Mouse (Mus musculus): ENCODE data around the gene Olfr740.

Olfr740 gene

DNA sequence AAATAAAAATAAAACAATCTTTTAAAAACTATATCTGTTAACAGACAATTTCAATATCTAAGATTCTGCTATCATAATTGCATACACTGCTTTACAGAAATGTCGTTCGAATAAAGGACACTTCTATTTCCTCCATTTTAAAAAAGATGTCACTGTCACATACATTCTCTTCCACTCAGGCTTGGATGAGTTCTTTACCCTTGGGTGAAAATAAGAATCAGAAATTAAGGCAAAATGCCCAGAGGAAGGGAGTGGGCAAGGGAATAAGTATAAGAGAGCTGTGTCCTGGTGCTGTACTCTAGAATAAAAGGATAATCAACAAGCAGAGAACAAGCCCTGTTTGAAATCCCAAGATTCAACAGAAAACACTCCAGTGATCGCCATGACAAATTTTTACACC is at the start of gene Olfr740:
TSS of gene Olfr740 (plus strand) at position 301 of the 400 bp plus-strand sequence.
- DNase-seq (ENCODE audit: low read depth in 1 of 2, low spot score in 2 of 2), result no peak

DNA sequence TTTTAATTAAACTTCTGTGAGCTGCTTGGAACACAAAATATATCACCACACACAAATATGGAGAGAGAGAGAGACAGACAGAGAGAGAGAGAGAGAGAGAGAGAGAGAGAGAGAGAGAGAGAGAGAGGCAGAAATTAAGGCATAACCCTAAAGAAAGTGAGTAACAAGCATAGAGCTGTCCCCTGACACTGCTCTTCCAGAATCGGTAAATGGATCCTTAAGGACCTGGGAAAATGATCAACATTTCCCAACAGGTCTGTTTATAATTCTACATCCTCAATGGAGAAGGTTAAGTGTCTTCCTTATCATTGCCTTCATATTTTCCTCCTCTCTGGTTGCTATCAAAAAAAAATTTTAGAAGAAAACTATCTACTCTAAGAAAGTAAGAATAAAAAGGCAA is 38.1 kb upstream of the Olfr740 start, which contains the start of gene Olfr738:
TSS of gene Olfr738 (plus strand) at position 301 of the 400 bp plus-strand sequence.
- DNase-seq (ENCODE audit: low read depth in 1 of 2, low spot score in 2 of 2), result no peak

DNA sequence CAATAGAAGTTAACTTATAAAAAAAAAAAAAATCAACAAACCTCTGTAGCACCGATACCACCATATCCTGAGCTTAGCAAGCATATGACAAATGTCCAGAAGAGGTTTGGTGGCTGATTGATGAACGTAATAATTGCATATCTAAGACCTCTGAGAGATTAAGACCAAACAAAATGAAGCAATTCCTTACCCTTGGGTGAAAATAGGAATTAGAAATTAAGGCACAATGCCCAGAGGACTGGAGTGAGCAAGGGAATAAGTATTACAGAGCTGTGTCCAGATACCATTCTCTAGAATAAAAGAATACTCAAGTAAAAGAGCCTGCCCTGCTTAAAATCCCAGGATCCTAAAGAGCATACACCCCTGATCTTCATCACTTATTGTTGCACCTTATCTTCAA is 27.0 kb upstream of the Olfr740 start, which contains the start of gene Olfr739:
TSS of gene Olfr739 (plus strand) at position 301 of the 400 bp plus-strand sequence.
- DNase-seq (ENCODE audit: low read depth in 1 of 2, low spot score in 2 of 2), result no peak

DNA sequence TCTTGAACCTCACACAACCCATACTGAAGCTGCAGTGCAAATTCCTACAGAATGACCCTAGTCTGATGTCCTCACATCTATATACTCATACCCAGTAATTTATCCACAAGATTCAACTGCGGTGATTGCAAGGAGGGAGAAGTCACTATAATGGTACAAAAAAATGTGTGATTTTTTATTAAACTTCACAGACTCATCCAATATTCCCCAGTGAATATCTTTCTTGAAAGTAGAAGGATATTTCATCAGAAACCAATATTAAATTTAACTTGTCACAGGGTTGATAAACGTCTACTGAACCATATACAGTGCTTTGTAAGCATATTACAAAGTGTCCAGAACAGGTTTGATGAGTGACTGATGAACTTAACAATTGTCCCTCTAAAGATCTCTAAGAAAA is 27.1 kb downstream of the Olfr740 start, which contains the start of gene Olfr741:
TSS of gene Olfr741 (plus strand) at position 301 of the 400 bp plus-strand sequence.
- DNase-seq (ENCODE audit: low read depth in 1 of 2, low spot score in 2 of 2), result no peak

DNA sequence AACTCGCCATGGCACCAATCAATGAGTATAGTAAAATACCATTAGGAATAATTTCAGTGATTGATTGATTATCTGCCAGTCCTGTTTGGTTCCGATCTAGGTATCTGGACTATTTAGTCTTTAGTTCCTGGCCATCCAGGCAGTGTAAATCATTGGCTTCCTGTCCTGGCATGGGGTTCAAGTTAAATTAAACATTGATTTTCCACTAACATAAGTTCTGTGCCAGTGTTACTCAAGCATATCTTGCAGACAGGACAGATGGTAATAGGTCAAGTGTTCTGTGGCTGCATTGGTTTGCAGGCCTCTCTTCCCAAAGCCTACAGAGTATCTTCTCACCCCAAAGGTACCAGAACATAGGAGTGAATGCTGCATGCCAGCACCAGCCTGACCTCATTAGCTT is 33.1 kb downstream of the Olfr740 start:
- no peak for DNase-seq (ENCODE audit: low read depth in 1 of 2, low spot score in 2 of 2)

DNA sequence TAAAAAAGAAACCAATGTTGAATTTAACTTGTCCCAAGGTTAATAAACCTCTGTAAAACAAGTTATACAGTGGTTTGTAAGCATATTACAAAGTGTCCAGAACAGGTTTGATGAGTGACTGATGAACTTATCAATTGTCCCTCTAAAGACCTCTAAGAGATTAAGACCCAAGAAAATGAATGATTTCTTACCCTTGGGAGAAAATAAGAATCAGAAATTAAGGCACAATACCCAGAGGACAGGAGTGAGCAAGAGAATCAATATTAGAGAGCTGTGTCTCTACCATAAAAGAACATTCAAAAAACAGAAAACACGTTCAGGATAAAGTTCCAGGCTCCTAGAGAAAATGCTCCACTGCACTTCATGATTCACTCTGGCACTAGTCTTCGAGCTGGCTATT is 58.0 kb downstream of the Olfr740 start, which contains the start of gene Olfr742:
TSS of gene Olfr742 (plus strand) at position 301 of the 400 bp plus-strand sequence.
- DNase-seq (ENCODE audit: low read depth in 1 of 2, low spot score in 2 of 2), result no peak

Data from monocyte, adult 2 months (primary cell).